Mouse (Mus musculus): Measurements from ENCODE around the gene Btbd9.

DNA sequence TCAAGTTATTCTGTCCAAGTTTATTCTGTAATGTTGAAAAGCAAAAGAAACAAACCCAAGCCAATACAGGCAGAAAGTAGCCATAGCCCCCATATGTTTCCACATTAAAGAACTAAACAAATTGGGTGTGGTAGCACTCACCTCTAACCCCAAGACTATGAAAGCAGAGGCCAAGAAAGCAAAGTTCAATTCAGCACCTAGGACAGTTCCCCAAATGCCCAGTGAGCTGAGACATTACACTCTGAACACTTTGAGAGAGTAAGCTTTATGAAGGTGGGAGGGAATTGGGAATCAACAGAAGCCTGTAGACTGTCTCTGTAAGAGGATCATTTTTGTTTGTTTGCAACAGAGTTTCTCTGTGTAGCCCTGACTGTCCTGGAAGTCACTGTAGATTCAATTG lies 186.6 kb downstream of the Btbd9 start:
- no peak for TF ChIP-seq CTCF (IDR thresholded peaks at IDR 0.05; ENCODE audit: control insufficient read depth, insufficient read depth, insufficient read length)
- no peak for TF ChIP-seq MAX (IDR thresholded peaks at IDR 0.05)
- no peak for TF ChIP-seq CEBPB (IDR thresholded peaks at IDR 0.05; ENCODE audit: low read depth)
- no peak for TF ChIP-seq MYOD1 (IDR thresholded peaks at IDR 0.05; ENCODE audit: control insufficient read depth, insufficient read length, low read depth)
- no peak for TF ChIP-seq USF1 (IDR thresholded peaks at IDR 0.05; ENCODE audit: low read depth)
- TF ChIP-seq FOSL1 (IDR thresholded peaks at IDR 0.05; ENCODE audit: insufficient read depth, low read length, poor library complexity, severe bottlenecking), result no peak

Data from C2C12 (cell line).